Mouse (Mus musculus): ENCODE results near the gene Zbtb8os. TPM values are rescaled to one million over a fixed set of nuclear protein-coding genes. Genes with fewer than 3 reads are reported as not detected.

Gene Zbtb8os
- polyA plus RNA-seq (2014; fragmentation: Illumina TruSeq; extraction: RNeasy Lipid Tissue Mini Kit (QIAGEN cat#74804); ENCODE audit: low read depth, low replicate concordance): 137 TPM

DNA sequence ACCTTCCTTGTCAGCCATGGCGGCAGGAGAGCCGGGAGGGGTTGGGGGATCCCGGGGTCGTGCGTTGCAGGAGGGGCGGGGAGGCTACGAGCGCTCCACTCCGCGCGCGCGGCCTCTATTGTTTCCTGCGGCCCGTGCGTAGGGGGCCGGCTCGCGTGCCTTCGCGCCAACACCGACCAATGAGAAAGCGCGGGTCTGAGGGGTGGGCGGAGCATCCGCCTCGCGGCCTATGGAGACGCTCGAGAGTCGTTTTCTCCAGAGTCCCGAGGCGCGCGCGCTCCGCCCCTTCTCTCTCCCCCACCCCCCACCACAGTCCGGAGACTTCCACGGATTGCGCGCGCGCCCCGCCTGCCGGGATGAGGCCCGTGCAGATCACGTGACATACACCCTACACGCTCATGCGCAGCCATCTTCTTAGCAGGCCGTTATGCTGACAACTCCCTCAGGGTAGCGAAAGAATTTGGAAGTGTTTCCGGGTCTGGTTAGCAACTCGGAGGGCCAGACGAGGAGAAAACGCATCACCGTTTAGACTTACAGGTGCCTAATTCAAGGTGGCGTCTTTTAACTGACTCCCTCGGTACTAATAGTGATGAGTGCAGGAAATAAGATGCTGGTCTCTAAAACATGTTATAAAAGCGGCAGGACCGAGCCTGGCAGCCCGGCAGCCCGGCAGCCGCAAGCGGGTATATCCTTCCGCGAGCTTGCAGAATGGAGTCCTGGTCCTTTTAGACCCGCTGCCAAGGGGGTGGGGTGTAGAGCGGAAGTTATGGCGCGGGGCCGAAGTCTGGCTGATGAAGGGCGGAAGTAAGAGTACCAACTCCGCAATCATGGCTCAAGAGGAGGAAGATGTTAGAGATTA is at the start of gene Zbtb8os, which contains the start of gene Rbbp4:
Gene Zbtb8os (plus strand): TSS at position 480 of the 859 bp plus-strand sequence.
Gene Rbbp4 (minus strand): TSS at position 155 of the 859 bp plus-strand sequence.

GRCm38 (mm10) chr4:129287472-129287981 is 48.0 kb upstream of the Zbtb8os start, which contains the start of gene Sync:
Sync (plus strand) TSS chr4:129287617.

DNA sequence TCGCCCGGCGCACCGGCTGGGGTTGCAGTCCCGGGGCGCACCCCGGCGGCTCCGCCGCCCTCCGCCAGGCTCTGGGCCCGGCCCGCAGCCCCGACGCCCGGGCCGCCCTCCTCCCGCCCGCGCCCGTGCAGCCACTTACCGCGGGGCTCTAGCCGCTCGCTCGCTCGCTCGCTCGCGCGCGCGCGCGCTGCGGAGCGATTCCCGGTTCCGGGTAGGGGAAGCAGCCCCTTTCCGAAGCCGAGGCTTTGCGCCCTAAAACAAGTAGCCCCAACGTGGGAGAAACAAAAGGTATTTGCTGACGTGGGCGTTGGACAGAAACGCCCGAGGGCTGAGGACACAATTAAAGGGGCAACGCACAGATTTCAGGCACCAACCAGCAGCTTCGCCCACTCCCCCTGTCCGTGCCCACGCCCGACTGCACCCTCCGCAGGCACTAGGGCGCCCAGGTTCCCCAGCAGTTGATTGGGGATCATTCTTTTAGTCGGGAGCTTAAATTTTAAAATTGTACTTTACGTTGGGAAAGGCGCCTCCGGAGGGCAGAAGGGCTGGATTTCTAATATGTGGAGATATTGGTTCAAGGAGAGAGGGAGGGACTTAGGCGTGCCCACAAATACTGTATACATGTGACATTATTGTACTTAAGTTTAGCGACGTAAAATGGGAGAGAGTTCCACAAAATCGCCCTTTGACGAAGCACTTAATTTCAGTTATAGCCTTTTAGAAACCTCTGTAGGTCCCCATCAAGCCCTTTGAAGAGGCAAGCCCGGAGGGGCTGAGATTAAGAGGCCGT is 42.3 kb downstream of the Zbtb8os start, which contains the start of gene Zbtb8a:
Gene Zbtb8a (minus strand): TSS at position 516 of the 790 bp plus-strand sequence.

Other genes with a start within 250 kb of the Zbtb8os start
- 1.1 TPM for gene Tmem54, start 230.1 kb upstream of the Zbtb8os start, polyA plus RNA-seq (2014; fragmentation: Illumina TruSeq; extraction: RNeasy Lipid Tissue Mini Kit (QIAGEN cat#74804); ENCODE audit: low read depth, low replicate concordance)
- gene Hpca, start 213.7 kb upstream of the Zbtb8os start, polyA plus RNA-seq (2014; fragmentation: Illumina TruSeq; extraction: RNeasy Lipid Tissue Mini Kit (QIAGEN cat#74804); ENCODE audit: low read depth, low replicate concordance): not detected
- gene Fndc5, start 198.7 kb upstream of the Zbtb8os start, polyA plus RNA-seq (2014; fragmentation: Illumina TruSeq; extraction: RNeasy Lipid Tissue Mini Kit (QIAGEN cat#74804); ENCODE audit: low read depth, low replicate concordance): 2.3 TPM
- 67.4 TPM for gene S100pbp, start 146.0 kb upstream of the Zbtb8os start, polyA plus RNA-seq (2014; fragmentation: Illumina TruSeq; extraction: RNeasy Lipid Tissue Mini Kit (QIAGEN cat#74804); ENCODE audit: low read depth, low replicate concordance)
- 10.1 TPM for gene Yars, start 145.9 kb upstream of the Zbtb8os start, polyA plus RNA-seq (2014; fragmentation: Illumina TruSeq; extraction: RNeasy Lipid Tissue Mini Kit (QIAGEN cat#74804); ENCODE audit: low read depth, low replicate concordance)
- 16.0 TPM for gene C77080, start 74.3 kb upstream of the Zbtb8os start, polyA plus RNA-seq (2014; fragmentation: Illumina TruSeq; extraction: RNeasy Lipid Tissue Mini Kit (QIAGEN cat#74804); ENCODE audit: low read depth, low replicate concordance)
- gene Sync, start 48.1 kb upstream of the Zbtb8os start, polyA plus RNA-seq (2014; fragmentation: Illumina TruSeq; extraction: RNeasy Lipid Tissue Mini Kit (QIAGEN cat#74804); ENCODE audit: low read depth, low replicate concordance): 2.7 TPM
- 146 TPM for gene Rbbp4, start 325 bp upstream of the Zbtb8os start, polyA plus RNA-seq (2014; fragmentation: Illumina TruSeq; extraction: RNeasy Lipid Tissue Mini Kit (QIAGEN cat#74804); ENCODE audit: low read depth, low replicate concordance)
- 4.0 TPM for gene Zbtb8a, start 42.4 kb downstream of the Zbtb8os start, polyA plus RNA-seq (2014; fragmentation: Illumina TruSeq; extraction: RNeasy Lipid Tissue Mini Kit (QIAGEN cat#74804); ENCODE audit: low read depth, low replicate concordance)
- gene Zbtb8b, start 105.2 kb downstream of the Zbtb8os start, polyA plus RNA-seq (2014; fragmentation: Illumina TruSeq; extraction: RNeasy Lipid Tissue Mini Kit (QIAGEN cat#74804); ENCODE audit: low read depth, low replicate concordance): not detected
- 20.9 TPM for gene Bsdc1, start 125.9 kb downstream of the Zbtb8os start, polyA plus RNA-seq (2014; fragmentation: Illumina TruSeq; extraction: RNeasy Lipid Tissue Mini Kit (QIAGEN cat#74804); ENCODE audit: low read depth, low replicate concordance)
- not detected for gene Tssk3, start 155.3 kb downstream of the Zbtb8os start, polyA plus RNA-seq (2014; fragmentation: Illumina TruSeq; extraction: RNeasy Lipid Tissue Mini Kit (QIAGEN cat#74804); ENCODE audit: low read depth, low replicate concordance)
- not detected for gene Fam229a, start 155.5 kb downstream of the Zbtb8os start, polyA plus RNA-seq (2014; fragmentation: Illumina TruSeq; extraction: RNeasy Lipid Tissue Mini Kit (QIAGEN cat#74804); ENCODE audit: low read depth, low replicate concordance)
- 15.8 TPM for gene Marcksl1, start 177.9 kb downstream of the Zbtb8os start, polyA plus RNA-seq (2014; fragmentation: Illumina TruSeq; extraction: RNeasy Lipid Tissue Mini Kit (QIAGEN cat#74804); ENCODE audit: low read depth, low replicate concordance)
- 77.8 TPM for gene Hdac1, start 207.0 kb downstream of the Zbtb8os start, polyA plus RNA-seq (2014; fragmentation: Illumina TruSeq; extraction: RNeasy Lipid Tissue Mini Kit (QIAGEN cat#74804); ENCODE audit: low read depth, low replicate concordance)
- gene Lck, start 237.9 kb downstream of the Zbtb8os start, polyA plus RNA-seq (2014; fragmentation: Illumina TruSeq; extraction: RNeasy Lipid Tissue Mini Kit (QIAGEN cat#74804); ENCODE audit: low read depth, low replicate concordance): 0.28 TPM
- gene Fam167b, start 242.9 kb downstream of the Zbtb8os start, polyA plus RNA-seq (2014; fragmentation: Illumina TruSeq; extraction: RNeasy Lipid Tissue Mini Kit (QIAGEN cat#74804); ENCODE audit: low read depth, low replicate concordance): not detected